Mouse (Mus musculus): ENCODE measurements around the gene Hsdl2. TPM values are rescaled to one million over a fixed set of nuclear protein-coding genes. Genes with fewer than 3 reads are reported as not detected.

The Hsdl2 gene
- polyA plus RNA-seq, 1 experiment from 2014 or later, result 45.4 TPM

DNA sequence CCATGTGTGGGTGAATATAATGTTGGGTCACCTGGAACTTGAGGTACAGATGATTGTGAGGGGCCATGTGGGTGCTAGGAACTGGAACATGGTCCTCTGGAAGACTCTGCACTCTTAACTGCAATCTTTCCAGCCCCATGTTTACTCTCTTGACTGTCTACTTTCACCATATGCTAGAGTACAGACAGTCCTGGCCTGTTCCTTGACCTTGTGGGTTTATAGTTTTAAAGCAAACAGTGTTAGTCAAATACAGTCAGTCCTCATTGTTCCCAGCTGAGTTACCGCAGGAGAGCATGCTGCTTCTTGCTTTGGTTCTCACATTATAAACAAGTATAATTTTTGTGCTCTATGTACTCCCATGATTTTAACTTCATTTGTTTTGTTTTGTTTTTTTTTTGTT, 80.8 kb downstream of the Hsdl2 start:
- H3K9me3 ChIP-seq, result no peaks in the 10 kb centered on the region
- H3K36me3 ChIP-seq, result no peaks in the 10 kb centered on the region; the same call in 1 of the 2 replicates
- H3K27me3 ChIP-seq (replicated peaks), result no peaks in the 10 kb centered on the region
- WGBS, result 92% methylated on average over 1 of the region's 1 CpGs
- no peak overlapping the region for H3K4me3 ChIP-seq
- no peak overlapping the region for H3K4me2 ChIP-seq (replicated peaks)
- ATAC-seq (ENCODE audit: low FRiP score, low read depth), result no peak
- H3K9ac ChIP-seq, result no peak overlapping the region
- H3K27ac ChIP-seq, result no peak overlapping the region
- no peaks in the 10 kb centered on the region; the same call in 1 of the 2 replicates for H3K4me1 ChIP-seq

DNA sequence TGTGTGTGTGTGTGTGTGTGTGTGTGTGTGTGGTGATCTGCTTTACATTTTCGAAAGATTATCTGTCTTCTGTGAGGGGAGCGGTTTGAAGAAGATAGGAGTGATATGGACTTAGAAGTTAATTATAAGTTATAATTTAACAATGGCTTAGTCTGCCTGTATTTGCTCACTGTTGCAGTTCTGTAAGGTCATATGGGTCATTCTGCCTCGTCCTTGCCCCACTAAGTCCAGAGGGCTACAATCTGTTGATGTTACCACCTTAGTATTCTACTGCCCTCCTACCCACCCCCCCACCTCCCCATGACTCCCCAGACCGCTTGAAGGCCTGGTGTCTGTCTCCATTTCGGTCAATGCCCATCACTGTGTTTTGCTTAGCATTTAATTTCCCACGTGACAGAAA, 82.1 kb downstream of the Hsdl2 start:
- 93% methylated on average over 6 of the region's 6 CpGs for WGBS
- ATAC-seq (ENCODE audit: low FRiP score, low read depth), result no peak
- H3K4me3 ChIP-seq, result no peak overlapping the region

DNA sequence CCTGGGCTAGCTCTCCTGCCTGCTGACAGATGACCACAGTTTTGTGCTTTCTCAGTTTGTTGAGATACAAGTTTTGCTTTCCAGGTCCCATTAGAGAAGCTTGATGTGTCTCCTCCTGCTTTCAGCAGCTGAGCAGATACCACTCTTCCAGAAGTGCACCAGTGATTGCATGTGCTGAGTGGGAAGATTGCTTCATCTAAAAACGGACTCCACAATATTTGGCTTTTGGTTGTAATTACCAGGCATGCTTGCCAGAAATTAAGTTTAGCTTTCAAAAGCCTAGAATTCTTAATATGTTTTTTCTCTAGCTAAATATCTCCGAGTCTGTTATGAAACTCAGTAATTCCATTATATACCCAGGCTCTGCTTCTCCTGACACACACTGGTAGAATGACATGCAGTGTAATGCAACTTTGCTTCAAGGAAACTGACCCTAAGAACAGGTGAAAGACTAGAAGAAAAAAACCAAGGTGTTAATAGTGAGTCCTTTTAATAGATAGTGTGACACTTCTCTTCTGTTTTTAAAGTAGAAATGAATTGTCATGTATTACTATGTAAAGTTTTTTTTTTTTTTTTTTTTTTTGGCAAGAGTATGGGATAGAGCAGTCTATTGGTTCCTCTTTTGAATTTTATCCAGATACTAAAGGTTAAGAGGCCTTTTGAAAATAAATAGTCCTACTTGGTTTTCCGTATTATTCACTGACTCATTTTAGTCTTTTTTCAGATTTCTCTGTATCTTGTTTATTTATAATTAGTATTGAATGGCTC, 85.4 kb downstream of the Hsdl2 start:
- no peak overlapping the region for H3K4me3 ChIP-seq
- ATAC-seq (ENCODE audit: low FRiP score, low read depth), result no peak
- no peak overlapping the region for H3K27ac ChIP-seq
- H3K9ac ChIP-seq, result no peak overlapping the region
- 90% methylated on average over 3 of the region's 3 CpGs for WGBS
- H3K36me3 ChIP-seq, result no peaks in the 10 kb centered on the region
- no peaks in the 10 kb centered on the region; the same call in 1 of the 2 replicates for H3K4me1 ChIP-seq
- no peak overlapping the region for H3K4me2 ChIP-seq (replicated peaks)
- H3K9me3 ChIP-seq, result no peaks in the 10 kb centered on the region
- H3K27me3 ChIP-seq (replicated peaks), result no peaks in the 10 kb centered on the region

More for the DNA sequence above, 82.1 kb downstream of the Hsdl2 start:
- H3K27ac ChIP-seq, result no peak overlapping the region
- no peaks in the 10 kb centered on the region; the same call in 1 of the 2 replicates for H3K4me1 ChIP-seq
- no peaks in the 10 kb centered on the region; the same call in 1 of the 2 replicates for H3K36me3 ChIP-seq
- no peak overlapping the region for H3K4me2 ChIP-seq (replicated peaks)
- H3K27me3 ChIP-seq (replicated peaks), result no peaks in the 10 kb centered on the region
- no peaks in the 10 kb centered on the region for H3K9me3 ChIP-seq
- H3K9ac ChIP-seq, result no peak overlapping the region

DNA sequence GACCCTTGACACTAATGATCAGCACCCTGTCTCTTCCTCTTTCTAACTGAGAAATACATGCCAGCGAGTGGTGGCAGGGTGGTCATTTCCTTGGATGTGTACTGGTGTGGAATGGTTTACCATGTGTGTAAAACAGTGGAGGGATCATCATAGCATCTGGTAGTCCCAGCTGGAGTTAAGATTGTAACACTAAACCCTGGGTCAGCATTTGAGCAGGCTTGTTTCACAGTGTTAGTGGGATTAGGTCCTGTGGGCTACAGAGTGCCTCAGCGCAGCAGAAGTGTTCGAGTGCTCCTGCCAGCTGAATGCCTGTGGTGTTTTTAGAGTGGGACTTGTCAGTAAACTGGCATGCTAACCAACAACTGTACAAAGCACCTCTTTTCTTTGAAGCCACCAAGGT, 86.7 kb downstream of the Hsdl2 start:
- 59% methylated on average over 3 of the region's 3 CpGs for WGBS
- Histone ChIP-seq H3K27ac (no peak overlapping the region), H3K27me3 (replicated peaks) (no peaks in the 10 kb centered on the region), H3K36me3 (no peaks in the 10 kb centered on the region), H3K4me3 (no peak overlapping the region), H3K9ac (no peak overlapping the region), H3K4me1 (no peaks in the 10 kb centered on the region; the same call in 1 of the 2 replicates), H3K4me2 (replicated peaks) (no peak overlapping the region), H3K9me3 (no peaks in the 10 kb centered on the region)
- ATAC-seq (ENCODE audit: low FRiP score, low read depth), result no peak

Other genes with a start within 250 kb of the Hsdl2 start
- gene Susd1, start 142.9 kb upstream of the Hsdl2 start, polyA plus RNA-seq (2016; fragmentation: Nextera tagmentation; extraction: Ambion mirVana), result 1.2 and 1.3 TPM in 2 replicates
- gene Ptbp3, start 32.2 kb upstream of the Hsdl2 start, polyA plus RNA-seq (2016; fragmentation: Nextera tagmentation; extraction: Ambion mirVana), result 30.6 and 35.2 TPM in 2 replicates
- 66.4 and 72.9 TPM in 2 replicates for gene E130308A19Rik, start 44.6 kb downstream of the Hsdl2 start, polyA plus RNA-seq (2016; fragmentation: Nextera tagmentation; extraction: Ambion mirVana)
- 82.4 and 87.2 TPM in 2 replicates for gene Inip, start 220.0 kb downstream of the Hsdl2 start, polyA plus RNA-seq (2016; fragmentation: Nextera tagmentation; extraction: Ambion mirVana)
- 17.1 and 20.2 TPM in 2 replicates for gene Snx30, start 224.3 kb downstream of the Hsdl2 start, polyA plus RNA-seq (2016; fragmentation: Nextera tagmentation; extraction: Ambion mirVana)